Mouse (Mus musculus) neutrophil, adult 65 days (primary cell): ENCODE data around the gene Ngrn. TPM values are rescaled to one million over a fixed set of nuclear protein-coding genes. Genes with fewer than 3 reads are reported as not detected.

Experiments used
- total RNA-seq: library from RNA; stranded (reverse); gene quantifications from 2 replicates; pipeline ENCODE4 v1.2.4, GENCODE M21; 2023

Ngrn gene
- total RNA-seq, result 11.3 and 14.8 TPM in 2 replicates

DNA sequence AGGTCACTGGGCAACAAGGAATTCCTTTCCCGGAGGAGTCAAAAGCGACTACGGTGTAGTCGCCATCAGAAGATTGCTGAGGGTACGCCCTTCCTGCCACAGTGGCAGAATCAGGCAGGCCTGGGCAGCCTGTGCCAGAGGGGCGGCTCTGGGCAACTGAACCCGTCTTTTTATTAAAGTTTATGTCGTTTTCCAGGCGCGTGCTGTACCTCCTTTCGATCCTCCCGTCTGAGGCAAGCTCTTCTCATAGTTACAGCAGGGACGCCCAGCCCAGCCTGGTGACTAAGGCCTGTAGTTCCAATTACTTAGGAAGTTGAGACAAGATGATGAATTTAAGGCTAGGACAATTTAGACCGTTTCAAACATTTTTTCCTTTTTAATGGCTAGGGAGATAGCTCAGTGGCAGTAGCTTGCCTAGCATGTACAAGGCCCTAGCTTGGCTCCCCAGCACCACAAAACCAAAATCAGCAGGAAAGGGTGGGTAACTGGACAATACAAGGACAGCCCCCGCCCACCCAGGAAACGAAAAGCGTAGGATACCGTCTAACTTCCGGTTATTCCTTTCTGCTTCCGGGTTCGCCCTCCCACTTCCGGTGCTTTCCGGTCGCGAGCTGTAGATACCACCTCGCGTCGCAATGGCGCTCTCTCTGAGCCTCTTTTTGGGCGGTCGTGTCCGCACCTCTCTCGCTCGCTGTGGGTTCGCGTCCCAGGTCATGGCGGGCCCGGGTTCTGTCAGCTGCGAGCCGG is at the start of gene Ngrn:
Ngrn (plus strand) TSS at position 591 of the 747 bp plus-strand sequence.

DNA sequence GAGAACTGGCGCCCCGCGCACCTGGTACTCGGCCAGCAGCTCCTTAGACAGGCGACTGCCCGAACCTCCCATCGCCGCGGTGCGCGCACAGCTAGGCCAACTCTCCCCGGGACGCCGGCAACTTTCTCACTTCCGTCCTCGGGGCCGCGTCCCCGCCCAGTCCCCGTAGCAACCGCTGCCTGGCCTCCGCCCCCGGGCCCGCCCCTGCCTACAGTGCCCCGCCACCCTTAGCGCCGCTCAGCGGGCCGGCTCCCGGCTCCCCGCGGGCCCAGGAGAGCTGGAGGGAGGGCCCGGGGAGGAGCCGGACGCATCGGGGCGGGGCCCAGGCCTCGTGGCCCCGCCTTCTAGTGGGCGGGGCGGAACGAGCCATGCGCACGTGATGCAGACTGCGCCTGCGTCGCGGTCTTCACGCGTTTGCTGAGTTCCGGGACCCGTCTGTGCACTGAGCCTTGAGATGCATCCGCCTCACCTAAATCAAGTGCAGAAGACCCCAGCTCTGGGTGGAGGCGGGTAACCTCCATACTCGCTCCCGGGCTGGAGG is 28.5 kb upstream of the Ngrn start, which contains the start of the genes Cib1 and Gdpgp1:
Cib1 (minus strand) TSS at position 325 of the 541 bp plus-strand sequence.
Gdpgp1 (plus strand) TSS at position 377 of the 541 bp plus-strand sequence.

DNA sequence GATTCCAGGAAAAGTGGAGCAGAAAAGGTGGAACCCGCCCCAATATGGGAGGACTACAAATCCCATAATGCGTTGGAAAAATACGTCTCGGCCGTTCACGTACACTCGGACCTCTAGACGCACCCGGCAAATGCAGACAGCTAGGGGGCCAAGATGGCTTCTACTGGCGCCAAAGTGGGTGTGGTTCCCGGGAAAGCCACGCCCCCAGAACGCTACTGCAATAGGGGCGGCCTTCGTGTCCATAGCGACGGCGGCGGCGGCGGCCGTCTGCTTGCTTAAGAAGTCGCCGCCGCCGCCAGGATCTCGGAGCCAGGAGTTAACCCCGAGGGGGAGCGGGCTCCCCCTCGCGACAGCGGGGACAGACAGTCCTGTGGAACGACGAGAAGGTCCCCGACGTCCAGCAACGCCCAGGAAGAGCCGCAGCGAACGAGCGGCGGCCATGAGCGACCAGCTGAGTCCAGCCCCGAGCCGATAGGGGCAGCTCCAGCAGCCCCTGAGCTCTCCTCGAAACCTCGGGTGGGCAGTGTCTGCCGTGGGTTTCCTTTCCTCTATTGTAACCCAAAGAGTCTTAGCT is 14.8 kb upstream of the Ngrn start, which contains the start of gene Ttll13:
Ttll13 (plus strand) TSS at position 229 of the 574 bp plus-strand sequence.

DNA sequence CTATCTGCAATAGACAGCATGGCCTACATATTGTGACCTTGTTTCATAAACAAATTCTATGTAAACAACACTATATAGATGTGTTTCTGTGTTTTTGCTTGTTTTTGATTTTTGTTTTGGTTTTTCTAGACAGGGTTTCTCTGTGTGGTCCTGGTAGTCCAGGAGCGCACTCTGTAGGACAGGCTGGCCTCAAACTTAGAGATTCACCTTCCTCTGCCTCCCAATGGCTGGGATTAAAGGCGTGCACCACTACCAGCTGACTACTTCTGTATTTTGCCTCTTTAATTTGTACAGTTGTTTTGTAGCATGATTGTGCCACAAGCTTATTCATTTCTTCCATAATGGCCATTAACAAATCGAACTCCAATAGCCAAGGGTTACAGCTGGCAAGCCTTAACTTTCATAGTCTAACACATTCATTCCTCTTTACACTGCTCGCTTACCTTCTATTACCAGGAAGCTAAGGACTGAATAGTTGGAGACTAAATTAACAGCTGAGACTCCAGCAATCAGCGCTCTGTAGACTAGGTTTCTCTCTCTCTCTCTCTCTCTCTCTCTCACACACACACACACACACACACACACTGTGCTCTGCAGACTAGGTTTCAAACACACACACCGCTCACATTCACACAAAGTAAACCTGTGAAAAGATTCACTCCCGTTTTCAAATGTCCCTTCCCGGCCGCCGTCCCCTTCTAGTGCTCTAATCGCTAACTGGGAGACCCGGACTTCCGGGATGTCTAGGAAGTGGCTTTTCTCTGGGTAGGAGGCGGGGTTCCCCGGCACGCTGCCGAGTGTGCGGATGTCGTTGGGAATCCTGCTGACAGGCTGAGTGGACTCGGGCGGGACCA is 8.1 kb downstream of the Ngrn start, which contains the start of gene Vps33b:
Vps33b (plus strand) TSS at position 753 of the 854 bp plus-strand sequence.

DNA sequence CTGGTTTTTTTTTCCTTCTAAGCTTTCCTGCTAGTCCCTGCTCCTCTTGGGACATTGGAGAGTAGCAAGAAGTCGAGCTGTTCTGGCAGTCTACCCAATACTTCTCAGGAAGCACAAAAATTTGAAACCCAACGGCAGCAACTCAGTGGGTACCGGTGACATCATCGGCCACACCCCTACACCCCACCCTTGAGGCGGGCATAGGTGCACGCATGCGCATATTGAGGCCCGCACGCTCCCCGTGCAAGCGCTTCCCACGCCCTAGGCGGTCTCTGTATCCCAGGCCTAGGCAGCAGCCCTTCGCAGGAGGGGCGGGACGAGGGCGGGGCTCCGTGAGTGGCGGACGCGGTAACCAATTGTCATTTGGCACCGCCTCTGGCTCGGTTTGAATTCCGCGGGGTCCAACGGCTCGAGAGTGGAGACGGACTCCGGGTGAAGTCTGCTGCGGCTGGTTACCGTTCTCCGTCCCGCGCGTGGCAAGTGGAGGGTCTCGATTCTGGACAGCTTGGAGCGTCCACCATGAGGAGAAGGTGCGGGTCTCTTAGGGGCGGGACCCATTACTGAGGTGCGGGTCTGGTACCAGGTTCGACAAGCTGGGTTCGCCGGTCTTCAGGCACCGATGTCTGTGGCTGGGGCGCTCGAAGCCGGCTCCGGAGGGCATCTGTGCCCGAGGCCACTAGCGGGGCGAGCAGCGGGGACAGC is 33.2 kb downstream of the Ngrn start, which contains the start of gene Prc1:
Prc1 (plus strand) TSS at position 389 of the 702 bp plus-strand sequence.

Other genes starting within 250 kb of the Ngrn start
- 103 and 115 TPM in 2 replicates for gene Zfp710, start 236.4 kb upstream of the Ngrn start, total RNA-seq
- 30.7 and 40.8 TPM in 2 replicates for gene Idh2, start 145.8 kb upstream of the Ngrn start, total RNA-seq
- gene Sema4b, start 74.4 kb upstream of the Ngrn start, total RNA-seq, result 26.1 and 31.5 TPM in 2 replicates
- gene Cib1, start 28.4 kb upstream of the Ngrn start, total RNA-seq, result 85.6 and 88.1 TPM in 2 replicates
- 1.3 TPM in 2 replicates for gene Gdpgp1, start 28.4 kb upstream of the Ngrn start, total RNA-seq
- gene Ttll13, start 14.8 kb upstream of the Ngrn start, total RNA-seq, result 0.38 TPM in 1 of 2 replicates, not detected in the other
- 11.5 and 15.7 TPM in 2 replicates for gene Vps33b, start 8.4 kb downstream of the Ngrn start, total RNA-seq
- gene Prc1, start 33.2 kb downstream of the Ngrn start, total RNA-seq, result 75.8 and 85.9 TPM in 2 replicates
- 2.7 and 2.9 TPM in 2 replicates for gene Rccd1, start 63.2 kb downstream of the Ngrn start, total RNA-seq
- gene Unc45a, start 79.8 kb downstream of the Ngrn start, total RNA-seq, result 73.6 and 85.6 TPM in 2 replicates
- gene Hddc3, start 81.9 kb downstream of the Ngrn start, total RNA-seq, result 2.9 and 8.2 TPM in 2 replicates
- 25.9 and 38.5 TPM in 2 replicates for gene Man2a2, start 110.2 kb downstream of the Ngrn start, total RNA-seq
- gene Fes, start 126.7 kb downstream of the Ngrn start, total RNA-seq, result 584 and 690 TPM in 2 replicates
- gene Furin, start 144.2 kb downstream of the Ngrn start, total RNA-seq, result 208 and 299 TPM in 2 replicates